23 mouse cellular contexts compared by ENCODE assay signal in the genomic region with DNA sequence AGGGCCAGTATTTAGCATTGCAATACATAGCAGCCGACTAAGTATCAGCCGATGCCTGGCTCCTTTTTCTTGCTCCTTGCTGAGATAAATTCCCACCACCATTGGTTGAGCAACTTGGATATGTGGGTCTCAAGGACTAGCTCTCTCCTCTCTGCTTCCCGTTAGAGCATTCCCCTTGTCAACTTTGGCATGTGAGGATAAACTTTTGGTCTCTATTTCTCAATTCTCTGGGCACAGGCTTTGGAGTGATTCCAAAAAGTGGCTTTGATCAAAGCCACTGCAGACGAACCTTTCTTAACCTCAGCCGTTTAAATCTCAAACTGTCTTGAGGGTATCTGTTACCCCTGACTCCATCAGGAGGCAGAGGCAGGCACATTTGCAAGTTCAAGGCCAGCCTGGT. TPM values are rescaled to one million over a fixed set of nuclear protein-coding genes. Genes with fewer than 3 reads are reported as not detected.
DNase-seq lines count a peak whose midpoint lies in the region; ATAC-seq and TF ChIP-seq lines count a peak whose summit lies in the region.
"Had no signal": no experiment of that assay in that cellular context is flagged by ENCODE, and none has a peak within 500 bp of the region (broad histone marks: within the 10 kb centered on the region; RNA-seq: fewer than 3 reads in every experiment).

No protein-coding gene starts in this region.

- H3K4me3 ChIP-seq in lung, postnatal 0 days (ENCODE audit: low read depth, low read length): no peak overlapping the region
- H3K4me3 ChIP-seq in hindbrain, embryonic 12.5 days: no peak overlapping the region
- H3K4me3 ChIP-seq: embryonic facial prominence, embryonic 13.5 days; forebrain, embryonic 12.5 days; heart, embryonic 13.5 days; hindbrain, embryonic 13.5 days; intestine, embryonic 15.5 days had no signal

- intact Hi-C loops in heart, postnatal 25 days (cut with DNase I): no loop called here

- no peak overlapping the region for H3K9ac ChIP-seq in lung, postnatal 0 days (replicated peaks; ENCODE audit: low read depth)
- H3K9ac ChIP-seq in hindbrain, embryonic 12.5 days: no peak overlapping the region
- H3K9ac ChIP-seq: embryonic facial prominence, embryonic 13.5 days; forebrain, embryonic 12.5 days; heart, embryonic 13.5 days; hindbrain, embryonic 13.5 days; intestine, embryonic 15.5 days had no signal

- ATAC-seq in lung, postnatal 0 days: no peak
- peak; percentile 29; the same call in 1 of the 2 replicates for ATAC-seq in granulocyte monocyte progenitor cell, adult 5-6 weeks (replicated peaks; ENCODE audit: poor library complexity, severe bottlenecking)
- ATAC-seq in hindbrain, embryonic 12.5 days (ENCODE audit: low FRiP score): no peak
- ATAC-seq: CD4-positive, CD25-positive, alpha-beta regulatory T cell, adult 4 months; forebrain, embryonic 16.5 days; hindbrain, postnatal 0 days; intestine, embryonic 15.5 days; Patski had no signal

- H3K27me3 ChIP-seq in lung, postnatal 0 days (replicated peaks; ENCODE audit: insufficient read depth, low read length): no peaks in the 10 kb centered on the region
- H3K27me3 ChIP-seq in hindbrain, embryonic 12.5 days: no peaks in the 10 kb centered on the region
- H3K27me3 ChIP-seq: embryonic facial prominence, embryonic 13.5 days; forebrain, embryonic 12.5 days; heart, embryonic 13.5 days; hindbrain, embryonic 13.5 days; intestine, embryonic 15.5 days; Patski had no signal

- H3K4me1 ChIP-seq in lung, postnatal 0 days (ENCODE audit: insufficient read depth, low read depth, low read length): no peaks in the 10 kb centered on the region
- no peaks in the 10 kb centered on the region for H3K4me1 ChIP-seq in hindbrain, embryonic 12.5 days
- H3K4me1 ChIP-seq: forebrain, embryonic 12.5 days; hindbrain, embryonic 13.5 days had no signal

- DNase-seq in heart, adult 11 months: peak; percentile 16
- DNase-seq in heart, postnatal 25 days (ENCODE audit: low spot score): no peak
- peak; percentile 21 for DNase-seq in lung, postnatal 0 days (ENCODE audit: low spot score)
- DNase-seq in lung, postnatal 14 days: no peak
- peak; percentile 37 for DNase-seq in ES-CJ7 (ENCODE audit: low read depth, low spot score)
- no peak for DNase-seq in spleen, postnatal 10 days (ENCODE audit: low spot score in 2 of 2)
- DNase-seq: B cell, adult 2 months; cerebellum, adult 18-20 months; cerebellum, adult 9-11 months; cerebellum, postnatal 36 days; gastrocnemius, postnatal 14 days; heart, postnatal 4 days had no signal

- no peak overlapping the region for H3K27ac ChIP-seq in lung, postnatal 0 days (ENCODE audit: low read length)
- no peak overlapping the region for H3K27ac ChIP-seq in hindbrain, embryonic 12.5 days
- H3K27ac ChIP-seq: embryonic facial prominence, embryonic 13.5 days; forebrain, embryonic 12.5 days; heart, embryonic 13.5 days; hindbrain, embryonic 13.5 days; hindbrain, postnatal 0 days; intestine, embryonic 15.5 days had no signal

- WGBS in lung, postnatal 0 days: 37% methylated on average over 5 of the region's 5 CpGs
- WGBS in hindbrain, embryonic 12.5 days: 76% methylated on average over 5 of the region's 5 CpGs

- H3K36me3 ChIP-seq in lung, postnatal 0 days (ENCODE audit: insufficient read depth, low read length): no peaks in the 10 kb centered on the region
- H3K36me3 ChIP-seq in hindbrain, embryonic 12.5 days: no peaks in the 10 kb centered on the region
- H3K36me3 ChIP-seq: embryonic facial prominence, embryonic 13.5 days; forebrain, embryonic 12.5 days; heart, embryonic 13.5 days; hindbrain, embryonic 13.5 days; intestine, embryonic 15.5 days had no signal

- TF ChIP-seq EP300 in lung, postnatal 0 days (IDR thresholded peaks at IDR 0.05): no peak

- no peak overlapping the region for H3K4me2 ChIP-seq in lung, postnatal 0 days (replicated peaks; ENCODE audit: low read depth, low read length)
- no peak overlapping the region for H3K4me2 ChIP-seq in hindbrain, embryonic 12.5 days (replicated peaks)
- H3K4me2 ChIP-seq: embryonic facial prominence, embryonic 13.5 days; forebrain, embryonic 12.5 days; heart, embryonic 13.5 days; hindbrain, embryonic 13.5 days; intestine, embryonic 15.5 days had no signal

- no peaks in the 10 kb centered on the region for H3K9me3 ChIP-seq in lung, postnatal 0 days (ENCODE audit: low read length)
- no peaks in the 10 kb centered on the region for H3K9me3 ChIP-seq in hindbrain, embryonic 12.5 days (replicated peaks)
- H3K9me3 ChIP-seq: embryonic facial prominence, embryonic 13.5 days; forebrain, embryonic 12.5 days; heart, embryonic 13.5 days; hindbrain, embryonic 13.5 days; intestine, embryonic 15.5 days had no signal

- TF ChIP-seq CTCF in lung, postnatal 0 days (IDR thresholded peaks at IDR 0.05): no peak

RNA-seq across cellular contexts. Expression of gene Ppm1a, which starts 29.6 kb away (rescaled TPM):
- total RNA-seq in heart, postnatal 25 days (2021): 100 to 1,000 TPM; 217 to 223 TPM
- polyA plus RNA-seq in lung, postnatal 0 days (2015; fragmentation: Nextera tagmentation; extraction: Ambion mirVana): 54.4 and 57.0 TPM in 2 replicates
- 52.5 and 63.6 TPM in 2 replicates for total RNA-seq in granulocyte monocyte progenitor cell, adult 5-6 weeks (2014; fragmentation: Nextera tagmentation)
- total RNA-seq in granulocyte monocyte progenitor cell, adult 5-6 weeks (2017): 104 and 111 TPM in 2 replicates
- 88.2 and 88.5 TPM in 2 replicates for polyA plus RNA-seq in hindbrain, embryonic 12.5 days (2016; fragmentation: Nextera tagmentation; extraction: Ambion mirVana)

Comparison
In these comparisons a context has a peak if more than half of its experiments do, and no peak if none do; other contexts are left out.
1. DNase-seq: peak in heart, adult 11 months (single experiment), lung, postnatal 0 days (single experiment) and ES-CJ7 (single experiment); none in heart, postnatal 25 days (single experiment), lung, postnatal 14 days (single experiment) and spleen, postnatal 10 days (0 of 2).